Mouse (Mus musculus): ENCODE measurements around the gene Nacad. TPM values are rescaled to one million over a fixed set of nuclear protein-coding genes. Genes with fewer than 3 reads are reported as not detected.

Nacad gene
- polyA plus RNA-seq, 1 experiment from 2014 or later, result 28.4 TPM

- Histone ChIP-seq H3K9me3 (ENCODE audit: control insufficient read depth, low read length) (no peaks in the 10 kb centered on the region), H3K4me3 (ENCODE audit: low read depth, low read length) (no peak overlapping the region), H3K36me3 (ENCODE audit: control insufficient read depth, insufficient read depth, low read length) (peaks cover 8% of the 10 kb centered on the region; the same call in 1 of the 2 replicates), H3K4me1 (replicated peaks; ENCODE audit: control insufficient read depth, insufficient read depth, low read length) (peaks cover 27% of the 10 kb centered on the region), H3K4me2 (ENCODE audit: low read depth, low read length, severe bottlenecking) (no peak overlapping the region), H3K27ac (ENCODE audit: low read depth, low read length) (no peak overlapping the region), H3K9ac (ENCODE audit: low read length) (no peak overlapping the region), H3K27me3 (ENCODE audit: control insufficient read depth, insufficient read depth, low read length) (peaks cover 4% of the 10 kb centered on the region; the same call in 1 of the 2 replicates)
- 92% methylated on average over 8 of the region's 8 CpGs for WGBS
- DNase-seq (ENCODE audit: low spot score) (peak; percentile 47), ATAC-seq (replicated peaks; ENCODE audit: low FRiP score) (no peak)
Observed at GRCm38 (mm10) chr11:6600284-6600944, 5.4 kb downstream of the Nacad start.

GRCm38 (mm10) chr11:6599831-6600230, 6.0 kb downstream of the Nacad start:
- WGBS, result 79% methylated on average over 6 of the region's 6 CpGs
- peaks cover 23% of the 10 kb centered on the region for H3K4me1 ChIP-seq (replicated peaks; ENCODE audit: control insufficient read depth, insufficient read depth, low read length)
- H3K27me3 ChIP-seq (ENCODE audit: control insufficient read depth, insufficient read depth, low read length), result peaks cover 2% of the 10 kb centered on the region; the same call in 1 of the 2 replicates
- no peak overlapping the region for H3K27ac ChIP-seq (ENCODE audit: low read depth, low read length)
- peaks cover 8% of the 10 kb centered on the region; the same call in 1 of the 2 replicates for H3K36me3 ChIP-seq (ENCODE audit: control insufficient read depth, insufficient read depth, low read length)
- ATAC-seq (replicated peaks; ENCODE audit: low FRiP score), result no peak
- peak; percentile 51 for DNase-seq (ENCODE audit: low spot score)
- no peaks in the 10 kb centered on the region for H3K9me3 ChIP-seq (ENCODE audit: control insufficient read depth, low read length)
- H3K4me2 ChIP-seq (ENCODE audit: low read depth, low read length, severe bottlenecking), result no peak overlapping the region
- no peak overlapping the region for H3K4me3 ChIP-seq (ENCODE audit: low read depth, low read length)
- no peak overlapping the region for H3K9ac ChIP-seq (ENCODE audit: low read length)

GRCm38 (mm10) chr11:6599011-6599681, 6.7 kb downstream of the Nacad start:
- H3K27ac ChIP-seq (ENCODE audit: low read depth, low read length), result no peak overlapping the region
- 18% methylated on average over 21 of the region's 27 CpGs for WGBS
- no peaks in the 10 kb centered on the region for H3K27me3 ChIP-seq (ENCODE audit: control insufficient read depth, insufficient read depth, low read length)
- H3K4me2 ChIP-seq (ENCODE audit: low read depth, low read length, severe bottlenecking), result peak overlapping the region; percentile 35
- peak overlapping the region; percentile 35; the same call in 1 of the 2 replicates for H3K9ac ChIP-seq (ENCODE audit: low read length)
- DNase-seq (ENCODE audit: low spot score) (peak; percentile 64), ATAC-seq (replicated peaks; ENCODE audit: low FRiP score) (peak; percentile 58)
- peaks cover 16% of the 10 kb centered on the region for H3K4me1 ChIP-seq (replicated peaks; ENCODE audit: control insufficient read depth, insufficient read depth, low read length)
- no peaks in the 10 kb centered on the region for H3K9me3 ChIP-seq (ENCODE audit: control insufficient read depth, low read length)
- peaks cover 8% of the 10 kb centered on the region; the same call in 1 of the 2 replicates for H3K36me3 ChIP-seq (ENCODE audit: control insufficient read depth, insufficient read depth, low read length)
- no peak overlapping the region for H3K4me3 ChIP-seq (ENCODE audit: low read depth, low read length)

- peak overlapping the region; percentile 35; the same call in 1 of the 2 replicates for H3K9ac ChIP-seq (ENCODE audit: low read length)
- no peak overlapping the region for H3K27ac ChIP-seq (ENCODE audit: low read depth, low read length)
- no peaks in the 10 kb centered on the region for H3K9me3 ChIP-seq (ENCODE audit: control insufficient read depth, low read length)
- DNase-seq (ENCODE audit: low spot score) (peak; percentile 53), ATAC-seq (replicated peaks; ENCODE audit: low FRiP score) (peak; percentile 21; the same call in 1 of the 2 replicates)
- H3K4me3 ChIP-seq (ENCODE audit: low read depth, low read length), result no peak overlapping the region
- 60% methylated on average over 19 of the region's 19 CpGs for WGBS
- H3K4me2 ChIP-seq (ENCODE audit: low read depth, low read length, severe bottlenecking), result peak overlapping the region; percentile 35; the same call in 1 of the 2 replicates
- no peaks in the 10 kb centered on the region for H3K27me3 ChIP-seq (ENCODE audit: control insufficient read depth, insufficient read depth, low read length)
- H3K4me1 ChIP-seq (replicated peaks; ENCODE audit: control insufficient read depth, insufficient read depth, low read length), result peaks cover 11% of the 10 kb centered on the region
- peaks cover 8% of the 10 kb centered on the region; the same call in 1 of the 2 replicates for H3K36me3 ChIP-seq (ENCODE audit: control insufficient read depth, insufficient read depth, low read length)
Observed at GRCm38 (mm10) chr11:6598191-6598889, 7.5 kb downstream of the Nacad start.

GRCm38 (mm10) chr11:6597523-6597922, 8.3 kb downstream of the Nacad start:
- no peaks in the 10 kb centered on the region for H3K9me3 ChIP-seq (ENCODE audit: control insufficient read depth, low read length)
- DNase-seq (ENCODE audit: low spot score) (peak; percentile 51), ATAC-seq (replicated peaks; ENCODE audit: low FRiP score) (no peak)
- no peak overlapping the region for H3K9ac ChIP-seq (ENCODE audit: low read length)
- no peak overlapping the region for H3K4me2 ChIP-seq (ENCODE audit: low read depth, low read length, severe bottlenecking)
- 88% methylated on average over 7 of the region's 7 CpGs for WGBS
- H3K4me3 ChIP-seq (ENCODE audit: low read depth, low read length), result no peak overlapping the region
- peaks cover 14% of the 10 kb centered on the region for H3K36me3 ChIP-seq (ENCODE audit: control insufficient read depth, insufficient read depth, low read length)
- no peaks in the 10 kb centered on the region for H3K27me3 ChIP-seq (ENCODE audit: control insufficient read depth, insufficient read depth, low read length)
- peaks cover 9% of the 10 kb centered on the region for H3K4me1 ChIP-seq (replicated peaks; ENCODE audit: control insufficient read depth, insufficient read depth, low read length)
- H3K27ac ChIP-seq (ENCODE audit: low read depth, low read length), result no peak overlapping the region

GRCm38 (mm10) chr11:6596616-6597015, 9.2 kb downstream of the Nacad start:
- no peaks in the 10 kb centered on the region for H3K27me3 ChIP-seq (ENCODE audit: control insufficient read depth, insufficient read depth, low read length)
- no peak for DNase-seq (ENCODE audit: low spot score)
- H3K9me3 ChIP-seq (ENCODE audit: control insufficient read depth, low read length), result no peaks in the 10 kb centered on the region
- no peak overlapping the region for H3K27ac ChIP-seq (ENCODE audit: low read depth, low read length)
- peaks cover 14% of the 10 kb centered on the region for H3K36me3 ChIP-seq (ENCODE audit: control insufficient read depth, insufficient read depth, low read length)
- no peak overlapping the region for H3K4me2 ChIP-seq (ENCODE audit: low read depth, low read length, severe bottlenecking)
- H3K4me1 ChIP-seq (replicated peaks; ENCODE audit: control insufficient read depth, insufficient read depth, low read length), result peaks cover 9% of the 10 kb centered on the region
- no peak overlapping the region for H3K4me3 ChIP-seq (ENCODE audit: low read depth, low read length)
- 81% methylated on average over 3 of the region's 3 CpGs for WGBS
- H3K9ac ChIP-seq (ENCODE audit: low read length), result no peak overlapping the region
- no peak for ATAC-seq (replicated peaks; ENCODE audit: low FRiP score)

- Histone ChIP-seq H3K27me3 (ENCODE audit: control insufficient read depth, insufficient read depth, low read length) (no peaks in the 10 kb centered on the region), H3K4me2 (ENCODE audit: low read depth, low read length, severe bottlenecking) (no peak overlapping the region), H3K36me3 (ENCODE audit: control insufficient read depth, insufficient read depth, low read length) (peaks cover 14% of the 10 kb centered on the region), H3K4me1 (replicated peaks; ENCODE audit: control insufficient read depth, insufficient read depth, low read length) (peaks cover 9% of the 10 kb centered on the region), H3K9ac (ENCODE audit: low read length) (no peak overlapping the region), H3K27ac (ENCODE audit: low read depth, low read length) (no peak overlapping the region), H3K9me3 (ENCODE audit: control insufficient read depth, low read length) (no peaks in the 10 kb centered on the region), H3K4me3 (ENCODE audit: low read depth, low read length) (no peak overlapping the region)
- no peak for ATAC-seq (replicated peaks; ENCODE audit: low FRiP score)
- DNase-seq (ENCODE audit: low spot score), result peak; percentile 49
- 96% methylated on average over 6 of the region's 6 CpGs for WGBS
Observed at GRCm38 (mm10) chr11:6596205-6596604, 9.6 kb downstream of the Nacad start.

GRCm38 (mm10) chr11:6595339-6595738, 10.5 kb downstream of the Nacad start:
- Histone ChIP-seq H3K4me3 (ENCODE audit: low read depth, low read length) (no peak overlapping the region), H3K36me3 (ENCODE audit: control insufficient read depth, insufficient read depth, low read length) (peaks cover 14% of the 10 kb centered on the region), H3K27me3 (ENCODE audit: control insufficient read depth, insufficient read depth, low read length) (no peaks in the 10 kb centered on the region), H3K9me3 (ENCODE audit: control insufficient read depth, low read length) (no peaks in the 10 kb centered on the region), H3K4me1 (replicated peaks; ENCODE audit: control insufficient read depth, insufficient read depth, low read length) (peaks cover 9% of the 10 kb centered on the region), H3K4me2 (ENCODE audit: low read depth, low read length, severe bottlenecking) (no peak overlapping the region), H3K9ac (ENCODE audit: low read length) (no peak overlapping the region), H3K27ac (ENCODE audit: low read depth, low read length) (no peak overlapping the region)
- WGBS, result 96% methylated on average over 5 of the region's 5 CpGs
- DNase-seq (ENCODE audit: low spot score) (no peak), ATAC-seq (replicated peaks; ENCODE audit: low FRiP score) (no peak)

Measured in forebrain, embryonic 11.5 days (tissue).